Mouse (Mus musculus): ENCODE measurements around the gene Pou2f1.

DNA sequence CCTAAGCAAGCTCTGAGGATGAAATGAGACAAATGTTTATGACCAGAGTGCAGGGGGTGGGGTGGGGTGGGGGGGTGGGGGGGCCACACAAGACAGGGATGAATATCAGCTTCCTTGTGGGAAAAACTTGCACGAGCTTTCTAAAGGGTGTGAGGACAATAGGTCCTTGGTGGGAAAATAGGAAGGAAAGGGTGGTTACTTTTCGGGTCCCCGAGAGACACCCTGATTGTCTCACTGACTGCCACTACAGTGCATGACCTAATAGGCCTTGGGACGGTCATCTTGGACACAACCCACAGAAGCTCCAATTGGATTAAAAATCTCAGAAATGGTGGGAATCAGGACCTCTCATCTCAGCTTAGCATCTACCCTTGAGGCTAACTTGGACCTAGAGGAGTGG, 183.3 kb downstream of the Pou2f1 start:
- TF ChIP-seq POLR2A (IDR thresholded peaks at IDR 0.05; ENCODE audit: borderline replicate concordance, insufficient read depth, low read length) = no peak
- TF ChIP-seq CTCF (IDR thresholded peaks at IDR 0.05; ENCODE audit: borderline replicate concordance, insufficient read depth, low read depth, low read length) = no peak

Measured in cerebellum, adult 2 months (tissue).